Mouse (Mus musculus) thymus, adult 2 months (tissue): ENCODE results near the gene Sox6. TPM values are rescaled to one million over a fixed set of nuclear protein-coding genes. Genes with fewer than 3 reads are reported as not detected.

Experiments used
- DNase-seq: peaks from one replicate; pipeline ENCODE4 v3.0.0; 2021
- H3K27ac ChIP-seq: fragments of 200-500 bp; 2 replicates; pipeline ENCODE4 v1.5.1; 2012; ENCODE audit warnings: low read length, control low read depth; ENCODE audit not compliant: control insufficient read depth, insufficient read depth
- H3K27me3 ChIP-seq: fragments of 200-500 bp; 2 replicates; pipeline ENCODE4 v1.6.1; 2012; ENCODE audit warnings: mild to moderate bottlenecking, low read length, moderate library complexity, mixed read lengths; ENCODE audit not compliant: control insufficient read depth, insufficient read depth
- H3K36me3 ChIP-seq: fragments of 200-500 bp; 2 replicates; pipeline ENCODE4 v1.6.1; 2012; ENCODE audit warnings: mild to moderate bottlenecking, low read length, moderate library complexity; ENCODE audit not compliant: control insufficient read depth, insufficient read depth
- H3K4me1 ChIP-seq: fragments of 200-500 bp; replicated peaks from 2 replicates; pipeline ENCODE4 v1.6.1; 2012; ENCODE audit warnings: low read length; ENCODE audit not compliant: control insufficient read depth, insufficient read depth
- H3K4me3 ChIP-seq: fragments of 200-500 bp; 2 replicates; pipeline ENCODE4 v1.5.1; 2012; ENCODE audit warnings: mild to moderate bottlenecking, low read length, control low read depth, moderate library complexity; ENCODE audit not compliant: control insufficient read depth, insufficient read depth
- CTCF ChIP-seq: fragments of 200-500 bp; IDR thresholded peaks from 2 replicates; pipeline ENCODE4 v1.5.1; 2012; ENCODE audit warnings: mild to moderate bottlenecking, control low read depth, low read length, moderate library complexity, borderline replicate concordance; ENCODE audit not compliant: control insufficient read depth, poor library complexity, insufficient read depth; ENCODE audit errors: extremely low read depth
- POLR2A ChIP-seq: fragments of 200-500 bp; IDR thresholded peaks from 2 replicates; pipeline ENCODE4 v1.6.1; 2012; ENCODE audit warnings: mild to moderate bottlenecking, low read length, control low read depth, moderate library complexity; ENCODE audit not compliant: control insufficient read depth, poor library complexity, insufficient read depth; ENCODE audit errors: extremely low read depth
- WGBS: fragments of 180-500 bp; shearing (Covaris S2); methylation state at CpG from one replicate; pipeline ENCODE4 v1.1.7; 2018; 5-methylcytosine and 5-hydroxymethylcytosine counted together
- polyA plus RNA-seq: library from polyadenylated mRNA; depleted of rRNA; stranded (reverse); fragments of >200 nt; gene quantifications from 2 replicates; pipeline ENCODE4 v1.2.3, GENCODE M21; 2012

Sox6 gene
- polyA plus RNA-seq, 1 experiment, result 2.1 TPM

DNA sequence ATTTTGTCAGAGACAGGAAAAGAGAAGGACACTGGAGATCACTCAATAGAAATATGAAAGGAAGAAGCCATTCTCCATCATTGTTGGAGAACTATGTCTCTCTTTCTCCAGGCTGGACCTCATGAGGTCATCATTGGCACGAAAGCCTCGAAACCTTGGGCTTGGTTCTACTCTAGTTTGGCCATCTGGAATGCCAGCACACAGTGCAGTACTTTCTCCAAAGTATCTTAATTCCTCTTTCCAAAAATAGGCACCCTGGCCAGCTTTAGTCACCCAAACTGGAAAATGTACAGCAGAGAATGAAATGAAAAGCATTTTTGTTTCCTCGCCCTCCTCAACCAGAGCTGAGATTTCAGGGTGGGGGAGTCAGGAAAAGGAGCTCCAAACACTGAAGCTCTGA, 213.3 kb downstream of the Sox6 start:
- 88% methylated on average over 3 of the region's 3 CpGs for WGBS
- H3K27ac ChIP-seq, result no peak overlapping the region
- TF ChIP-seq CTCF (no peak), POLR2A (no peak)

GRCm38 (mm10) chr7:115824621-115825256, 213.9 kb downstream of the Sox6 start:
- no peak overlapping the region for H3K4me3 ChIP-seq
- TF ChIP-seq CTCF, result no peak
- TF ChIP-seq POLR2A, result no peak
- H3K27ac ChIP-seq, result no peak overlapping the region
- DNase-seq, result no peak
- H3K27me3 ChIP-seq, result no peaks in the 10 kb centered on the region
- H3K4me1 ChIP-seq, result no peaks in the 10 kb centered on the region
- H3K36me3 ChIP-seq, result no peaks in the 10 kb centered on the region
- 80% methylated on average over 8 of the region's 8 CpGs for WGBS

More for the DNA sequence above, 213.3 kb downstream of the Sox6 start:
- H3K36me3 ChIP-seq, result no peaks in the 10 kb centered on the region
- no peaks in the 10 kb centered on the region for H3K4me1 ChIP-seq
- DNase-seq, result no peak
- H3K27me3 ChIP-seq, result no peaks in the 10 kb centered on the region
- H3K4me3 ChIP-seq, result no peak overlapping the region

DNA sequence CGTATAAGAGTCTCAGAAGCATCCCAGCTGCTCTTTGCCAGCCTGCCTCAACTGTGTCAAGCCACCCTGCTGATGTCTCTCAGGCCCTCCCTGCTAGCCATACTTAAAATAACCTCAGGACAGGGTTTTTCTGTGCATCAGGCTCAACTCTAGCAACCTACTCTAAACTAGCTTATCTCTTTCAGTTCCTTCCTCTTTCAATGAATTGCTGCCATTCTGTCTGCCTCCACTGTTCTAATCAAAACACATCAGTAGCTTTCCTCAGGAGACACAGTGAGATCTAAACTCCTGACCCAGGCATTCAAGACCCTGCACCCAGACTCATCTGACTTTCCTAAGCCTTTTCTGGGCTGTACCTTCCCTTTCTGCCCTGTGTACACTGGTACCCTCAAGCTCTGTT, 219.5 kb downstream of the Sox6 start:
- no peaks in the 10 kb centered on the region for H3K4me1 ChIP-seq
- H3K4me3 ChIP-seq, result no peak overlapping the region
- H3K27ac ChIP-seq, result no peak overlapping the region
- no peak for DNase-seq
- 64% methylated on average over 1 of the region's 1 CpGs for WGBS
- no peaks in the 10 kb centered on the region for H3K27me3 ChIP-seq
- no peaks in the 10 kb centered on the region for H3K36me3 ChIP-seq
- TF ChIP-seq POLR2A (no peak), CTCF (no peak)

DNA sequence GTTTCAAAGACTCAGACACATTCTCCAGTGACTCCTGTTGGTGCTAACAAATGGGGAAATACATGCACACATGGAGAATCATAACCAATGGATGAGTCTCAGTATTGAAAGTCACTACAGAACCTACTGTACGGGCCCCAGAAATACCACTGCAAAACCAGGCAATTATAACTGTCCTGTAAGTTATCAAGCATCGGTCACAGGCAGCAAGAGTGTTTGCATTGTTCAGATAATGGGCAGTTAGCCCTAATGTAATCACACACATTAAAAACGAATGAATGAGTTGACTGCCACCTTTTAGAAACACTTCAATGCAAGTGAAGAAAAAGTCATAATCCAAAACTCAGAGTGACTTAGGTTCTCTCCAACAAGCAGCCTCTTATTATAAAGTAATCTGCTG, 235.3 kb downstream of the Sox6 start:
- Histone ChIP-seq H3K27me3 (no peaks in the 10 kb centered on the region), H3K27ac (no peak overlapping the region), H3K4me1 (no peaks in the 10 kb centered on the region), H3K4me3 (no peak overlapping the region), H3K36me3 (no peaks in the 10 kb centered on the region)
- TF ChIP-seq CTCF (no peak), POLR2A (no peak)
- no peak for DNase-seq
- WGBS, result 85% methylated on average over 3 of the region's 3 CpGs

- Histone ChIP-seq H3K27me3 (no peaks in the 10 kb centered on the region), H3K4me1 (no peaks in the 10 kb centered on the region), H3K4me3 (no peak overlapping the region), H3K36me3 (no peaks in the 10 kb centered on the region), H3K27ac (no peak overlapping the region)
- WGBS, result 95% methylated on average over 4 of the region's 4 CpGs
- TF ChIP-seq POLR2A, result no peak
- TF ChIP-seq CTCF, result no peak
- no peak for DNase-seq
Measured at GRCm38 (mm10) chr7:115794139-115794858, 244.3 kb downstream of the Sox6 start.

DNA sequence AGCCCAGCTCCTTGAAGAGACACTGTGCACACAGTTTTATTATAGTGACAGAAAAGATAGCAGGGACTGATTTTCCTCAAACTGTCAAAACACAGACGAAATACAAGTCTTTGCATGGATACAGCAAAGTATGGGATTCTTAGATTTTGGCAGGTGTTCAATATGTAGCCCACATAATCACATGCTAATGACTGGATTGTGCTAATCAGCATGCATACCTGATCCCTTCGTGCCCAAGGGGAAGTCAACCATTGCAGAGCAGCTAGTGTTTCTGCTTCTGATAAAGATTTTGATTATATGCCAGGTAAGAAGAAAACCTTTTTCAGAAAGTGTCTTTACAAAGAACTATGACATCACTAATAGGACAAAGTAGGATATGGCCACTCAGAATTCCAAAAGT, 245.8 kb downstream of the Sox6 start:
- Histone ChIP-seq H3K36me3 (no peaks in the 10 kb centered on the region), H3K4me1 (no peaks in the 10 kb centered on the region), H3K4me3 (no peak overlapping the region), H3K27me3 (no peaks in the 10 kb centered on the region), H3K27ac (no peak overlapping the region)
- TF ChIP-seq POLR2A (no peak), CTCF (no peak)
- no peak for DNase-seq
- WGBS, result 64% methylated on average over 2 of the region's 2 CpGs
